Mouse (Mus musculus) kidney, embryonic 15.5 days (tissue): ENCODE data around the gene Rab3il1. TPM values are rescaled to one million over a fixed set of nuclear protein-coding genes. Genes with fewer than 3 reads are reported as not detected.

ENCODE experiments used
- ATAC-seq: fragments of 200-750 bp; cut with Nextera tagmentation; replicated peaks from 2 replicates; pipeline ENCODE4 v1.8.0; 2017; ENCODE audit warnings: moderate TSS enrichment; ENCODE audit not compliant: low FRiP score
- H3K27ac ChIP-seq: fragments of 300-500 bp; sonication (generic); 2 replicates; pipeline ENCODE4 v1.5.1; 2015; ENCODE audit warnings: mild to moderate bottlenecking, inconsistent platforms
- H3K27me3 ChIP-seq: fragments of 300-500 bp; sonication (generic); 2 replicates; pipeline ENCODE4 v1.6.1; 2015; ENCODE audit warnings: inconsistent platforms
- H3K36me3 ChIP-seq: fragments of 300-500 bp; sonication (generic); 2 replicates; pipeline ENCODE4 v1.6.1; 2015; ENCODE audit warnings: inconsistent platforms
- H3K4me1 ChIP-seq: fragments of 300-500 bp; sonication (generic); 2 replicates; pipeline ENCODE4 v1.6.1; 2015; ENCODE audit warnings: inconsistent platforms
- H3K4me2 ChIP-seq: fragments of 300-500 bp; sonication (generic); 2 replicates; pipeline ENCODE4 v1.6.1; 2015; ENCODE audit warnings: moderate library complexity, mild to moderate bottlenecking, inconsistent platforms
- H3K4me3 ChIP-seq: fragments of 300-500 bp; sonication (generic); replicated peaks from 2 replicates; pipeline ENCODE4 v1.5.1; 2015; ENCODE audit warnings: mild to moderate bottlenecking, inconsistent platforms
- H3K9ac ChIP-seq: fragments of 300-500 bp; sonication (generic); 2 replicates; pipeline ENCODE4 v1.6.1; 2015; ENCODE audit warnings: mild to moderate bottlenecking, inconsistent platforms
- H3K9me3 ChIP-seq: fragments of 300-500 bp; sonication (generic); replicated peaks from 2 replicates; pipeline ENCODE4 v1.6.1; 2016; ENCODE audit warnings: inconsistent platforms
- WGBS: fragments of 180-500 bp; shearing (Covaris S2); methylation state at CpG from one replicate; pipeline ENCODE4 v1.1.7; 2015; ENCODE audit warnings: mixed read lengths; 5-methylcytosine and 5-hydroxymethylcytosine counted together
- polyA plus RNA-seq: library from polyadenylated mRNA; unstranded; fragments of >200 nt; fragmentation: Nextera tagmentation; extraction: Ambion mirVana; gene quantifications from 2 replicates; pipeline ENCODE4 v1.2.1, GENCODE M21; 2015

Gene Rab3il1
- polyA plus RNA-seq, 1 experiment from 2014 or later, result 34.3 TPM

GRCm38 (mm10) chr19:10019214-10019760, 17.8 kb downstream of the Rab3il1 start:
- no peaks in the 10 kb centered on the region for H3K27me3 ChIP-seq
- no peak overlapping the region for H3K27ac ChIP-seq
- no peaks in the 10 kb centered on the region for H3K9me3 ChIP-seq
- H3K9ac ChIP-seq, result peak overlapping the region; percentile 78; the same call in 1 of the 2 replicates
- WGBS, result 56% methylated on average over 4 of the region's 4 CpGs
- H3K4me3 ChIP-seq, result peak overlapping the region; percentile 68
- H3K4me1 ChIP-seq, result peaks cover 68% of the 10 kb centered on the region
- H3K36me3 ChIP-seq, result no peaks in the 10 kb centered on the region
- H3K4me2 ChIP-seq, result peak overlapping the region; percentile 96
- no peak for ATAC-seq

- peaks cover 75% of the 10 kb centered on the region for H3K4me1 ChIP-seq
- peaks cover 2% of the 10 kb centered on the region; the same call in 1 of the 2 replicates for H3K36me3 ChIP-seq
- ATAC-seq, result no peak
- 79% methylated on average over 2 of the region's 2 CpGs for WGBS
- no peak overlapping the region for H3K9ac ChIP-seq
- H3K27me3 ChIP-seq, result no peaks in the 10 kb centered on the region
- H3K27ac ChIP-seq, result peak overlapping the region; percentile 84; the same call in 1 of the 2 replicates
- no peaks in the 10 kb centered on the region for H3K9me3 ChIP-seq
- no peak overlapping the region for H3K4me3 ChIP-seq
- H3K4me2 ChIP-seq, result peak overlapping the region; percentile 6; the same call in 1 of the 2 replicates
Measured at GRCm38 (mm10) chr19:10021981-10022380, 20.5 kb downstream of the Rab3il1 start.

- 73% methylated on average over 5 of the region's 5 CpGs for WGBS
- Histone ChIP-seq H3K4me3 (no peak overlapping the region), H3K27me3 (no peaks in the 10 kb centered on the region), H3K36me3 (peaks cover 9% of the 10 kb centered on the region), H3K27ac (peak overlapping the region; percentile 84), H3K4me1 (peaks cover 72% of the 10 kb centered on the region), H3K9ac (0 out of 2 replicates have a peak overlapping the region, but pooled peaks have one; percentile 10), H3K4me2 (peak overlapping the region; percentile 6; the same call in 1 of the 2 replicates), H3K9me3 (no peaks in the 10 kb centered on the region)
- ATAC-seq, result peak; percentile 9; the same call in 1 of the 2 replicates
Measured at GRCm38 (mm10) chr19:10022414-10023303, 21.2 kb downstream of the Rab3il1 start.

- WGBS, result 58% methylated on average over 9 of the region's 9 CpGs
- Histone ChIP-seq H3K27ac (peak overlapping the region; percentile 84), H3K27me3 (no peaks in the 10 kb centered on the region), H3K9me3 (no peaks in the 10 kb centered on the region), H3K4me3 (no peak overlapping the region), H3K9ac (0 out of 2 replicates have a peak overlapping the region, but pooled peaks have one; percentile 10), H3K36me3 (peaks cover 15% of the 10 kb centered on the region), H3K4me2 (no peak overlapping the region), H3K4me1 (peaks cover 65% of the 10 kb centered on the region)
- ATAC-seq, result peak; percentile 12; the same call in 1 of the 2 replicates
Measured at GRCm38 (mm10) chr19:10023304-10023758, 21.9 kb downstream of the Rab3il1 start.

- H3K4me3 ChIP-seq, result no peak overlapping the region
- 17% methylated on average over 8 of the region's 8 CpGs for WGBS
- H3K4me1 ChIP-seq, result peaks cover 47% of the 10 kb centered on the region
- H3K9ac ChIP-seq, result no peak overlapping the region
- H3K4me2 ChIP-seq, result peak overlapping the region; percentile 6; the same call in 1 of the 2 replicates
- no peaks in the 10 kb centered on the region for H3K9me3 ChIP-seq
- peak overlapping the region; percentile 82 for H3K27ac ChIP-seq
- H3K27me3 ChIP-seq, result no peaks in the 10 kb centered on the region
- peak; percentile 50 for ATAC-seq
- peaks cover 31% of the 10 kb centered on the region for H3K36me3 ChIP-seq
Measured at GRCm38 (mm10) chr19:10025169-10025875, 23.9 kb downstream of the Rab3il1 start.

GRCm38 (mm10) chr19:10029746-10030145, 28.3 kb downstream of the Rab3il1 start:
- Histone ChIP-seq H3K27ac (no peak overlapping the region), H3K4me1 (peaks cover 15% of the 10 kb centered on the region)
- WGBS, result 79% methylated on average over 2 of the region's 2 CpGs

GRCm38 (mm10) chr19:10033211-10033973, 31.9 kb downstream of the Rab3il1 start:
- H3K36me3 ChIP-seq, result peaks cover 19% of the 10 kb centered on the region
- H3K9me3 ChIP-seq, result no peaks in the 10 kb centered on the region
- H3K4me2 ChIP-seq, result no peak overlapping the region
- no peak overlapping the region for H3K9ac ChIP-seq
- H3K4me1 ChIP-seq, result peaks cover 16% of the 10 kb centered on the region
- 44% methylated on average over 8 of the region's 8 CpGs for WGBS
- no peak overlapping the region for H3K27ac ChIP-seq
- no peaks in the 10 kb centered on the region for H3K27me3 ChIP-seq
- H3K4me3 ChIP-seq, result no peak overlapping the region
- ATAC-seq, result no peak

More at GRCm38 (mm10) chr19:10029746-10030145, 28.3 kb downstream of the Rab3il1 start:
- H3K4me2 ChIP-seq, result no peak overlapping the region
- ATAC-seq, result no peak
- no peaks in the 10 kb centered on the region for H3K27me3 ChIP-seq
- H3K36me3 ChIP-seq, result peaks cover 35% of the 10 kb centered on the region
- no peak overlapping the region for H3K9ac ChIP-seq
- no peaks in the 10 kb centered on the region for H3K9me3 ChIP-seq
- H3K4me3 ChIP-seq, result no peak overlapping the region

- Histone ChIP-seq H3K9ac (no peak overlapping the region), H3K27me3 (no peaks in the 10 kb centered on the region), H3K4me2 (no peak overlapping the region), H3K36me3 (peaks cover 12% of the 10 kb centered on the region; the same call in 1 of the 2 replicates), H3K9me3 (no peaks in the 10 kb centered on the region), H3K27ac (no peak overlapping the region), H3K4me3 (no peak overlapping the region), H3K4me1 (peaks cover 26% of the 10 kb centered on the region)
- WGBS, result 80% methylated on average over 5 of the region's 5 CpGs
- no peak for ATAC-seq
Measured at GRCm38 (mm10) chr19:10034356-10034755, 32.9 kb downstream of the Rab3il1 start.

- no peaks in the 10 kb centered on the region for H3K27me3 ChIP-seq
- peaks cover 8% of the 10 kb centered on the region; the same call in 1 of the 2 replicates for H3K36me3 ChIP-seq
- 61% methylated on average over 8 of the region's 8 CpGs for WGBS
- H3K4me2 ChIP-seq, result no peak overlapping the region
- H3K9ac ChIP-seq, result no peak overlapping the region
- H3K9me3 ChIP-seq, result no peaks in the 10 kb centered on the region
- H3K4me3 ChIP-seq, result no peak overlapping the region
- H3K27ac ChIP-seq, result no peak overlapping the region
- peak; percentile 68 for ATAC-seq
- peaks cover 29% of the 10 kb centered on the region for H3K4me1 ChIP-seq
Measured at GRCm38 (mm10) chr19:10034785-10035447, 33.4 kb downstream of the Rab3il1 start.

- H3K4me3 ChIP-seq, result no peak overlapping the region
- H3K27ac ChIP-seq, result no peak overlapping the region
- ATAC-seq, result no peak
- no peak overlapping the region for H3K4me2 ChIP-seq
- H3K36me3 ChIP-seq, result no peaks in the 10 kb centered on the region
- H3K9me3 ChIP-seq, result no peaks in the 10 kb centered on the region
- H3K9ac ChIP-seq, result no peak overlapping the region
- H3K27me3 ChIP-seq, result no peaks in the 10 kb centered on the region
- H3K4me1 ChIP-seq, result peaks cover 45% of the 10 kb centered on the region
- 38% methylated on average over 2 of the region's 2 CpGs for WGBS
Measured at GRCm38 (mm10) chr19:10037534-10037933, 36.1 kb downstream of the Rab3il1 start.

GRCm38 (mm10) chr19:10038364-10038763, 36.9 kb downstream of the Rab3il1 start:
- H3K27me3 ChIP-seq, result no peaks in the 10 kb centered on the region
- H3K9ac ChIP-seq, result no peak overlapping the region
- peak overlapping the region; percentile 67 for H3K27ac ChIP-seq
- no peaks in the 10 kb centered on the region for H3K9me3 ChIP-seq
- H3K4me1 ChIP-seq, result peaks cover 53% of the 10 kb centered on the region
- 83% methylated on average over 3 of the region's 3 CpGs for WGBS
- no peaks in the 10 kb centered on the region for H3K36me3 ChIP-seq
- no peak for ATAC-seq
- no peak overlapping the region for H3K4me2 ChIP-seq
- H3K4me3 ChIP-seq, result no peak overlapping the region
